Mouse (Mus musculus): ENCODE measurements around the gene Paqr5.

Gene Paqr5

GRCm38 (mm10) chr9:62026600-62026999 lies at the start of gene Paqr5:
TSS of gene Paqr5 (minus strand) at chr9:62026856.
- no peak for DNase-seq (ENCODE audit: extremely low read depth, insufficient read length, low spot score)

GRCm38 (mm10) chr9:62062234-62062633 lies 35.6 kb upstream of the Paqr5 start:
- DNase-seq (ENCODE audit: extremely low read depth, insufficient read length, low spot score): no peak

DNA sequence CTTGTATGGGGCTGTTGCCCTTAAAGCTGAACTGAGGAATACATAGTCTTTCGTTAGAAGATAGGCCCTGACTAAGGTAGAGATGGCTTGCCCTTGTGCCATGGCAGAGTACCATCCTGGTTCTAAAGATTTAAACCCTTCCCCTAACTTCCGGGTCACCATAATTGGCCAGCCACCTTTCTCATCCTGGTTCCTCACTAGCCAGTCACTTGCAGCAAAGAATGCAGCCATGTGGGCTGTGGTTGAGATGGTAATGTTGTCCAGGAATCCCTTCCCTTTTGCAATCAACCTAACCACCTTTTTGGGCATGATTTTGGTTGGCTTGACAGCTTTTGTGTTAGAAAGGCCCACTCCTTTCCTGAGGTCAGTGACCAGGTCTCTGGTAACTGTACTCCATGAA lies 33.8 kb upstream of the Paqr5 start:
- no peak for DNase-seq (ENCODE audit: extremely low read depth, insufficient read length, low spot score)

GRCm38 (mm10) chr9:62059941-62060340 lies 33.3 kb upstream of the Paqr5 start:
- DNase-seq (ENCODE audit: extremely low read depth, insufficient read length, low spot score): no peak

DNA sequence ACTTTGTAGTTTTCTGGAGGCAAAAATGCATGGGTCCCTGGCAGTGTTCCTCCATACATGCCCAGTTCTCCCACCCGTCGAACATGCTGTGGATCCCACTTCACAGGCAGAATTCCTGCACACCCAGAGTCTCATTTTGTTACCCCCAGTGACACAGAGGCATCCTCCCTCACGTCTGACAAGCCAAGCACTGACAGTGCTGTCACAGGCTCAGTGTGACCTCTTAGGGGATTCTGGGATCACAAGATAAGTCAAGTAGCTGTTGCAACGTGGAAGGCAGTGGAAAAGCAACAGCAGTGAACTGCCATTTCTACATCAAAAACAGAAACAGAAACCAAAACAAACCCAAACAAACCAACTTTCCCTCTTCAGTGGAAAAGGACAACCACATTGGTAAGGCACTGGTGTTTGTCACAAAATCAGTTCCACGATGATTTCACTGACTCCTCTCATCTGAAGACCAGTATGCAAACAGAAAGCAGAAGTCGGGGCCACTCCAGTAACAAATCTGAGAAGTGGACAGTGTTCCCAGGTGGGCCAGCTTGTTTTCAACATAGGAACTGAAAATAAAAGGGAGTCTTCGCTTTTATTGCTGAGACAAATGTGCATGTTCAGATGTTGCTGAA lies 31.3 kb upstream of the Paqr5 start:
- DNase-seq (ENCODE audit: extremely low read depth, insufficient read length, low spot score): no peak

- no peak for DNase-seq (ENCODE audit: extremely low read depth, insufficient read length, low spot score)
Observed at GRCm38 (mm10) chr9:62056206-62056605, 29.6 kb upstream of the Paqr5 start.

- no peak for DNase-seq (ENCODE audit: extremely low read depth, insufficient read length, low spot score)
Observed at GRCm38 (mm10) chr9:62050801-62051200, 24.1 kb upstream of the Paqr5 start.

DNA sequence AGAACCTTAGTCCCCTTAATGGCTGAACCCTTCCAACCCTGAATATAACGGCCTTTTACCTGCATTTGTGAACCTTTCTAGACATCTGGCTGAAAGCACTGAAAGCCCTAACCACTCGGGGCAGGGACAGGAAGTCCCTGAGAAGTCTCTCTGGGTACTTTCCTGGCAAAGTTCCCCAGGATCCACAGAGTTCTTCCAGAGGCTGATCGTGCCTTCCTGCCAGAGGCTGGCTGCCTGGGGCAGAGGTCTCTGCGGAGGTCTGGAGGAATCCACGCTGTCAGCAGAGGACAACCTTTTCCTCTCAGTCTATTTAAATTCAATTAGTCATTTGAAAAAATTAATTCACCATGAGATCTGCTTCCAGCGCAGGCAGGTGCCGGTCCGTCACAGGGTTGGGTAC lies 22.5 kb upstream of the Paqr5 start:
- DNase-seq (ENCODE audit: extremely low read depth, insufficient read length, low spot score): no peak

DNA sequence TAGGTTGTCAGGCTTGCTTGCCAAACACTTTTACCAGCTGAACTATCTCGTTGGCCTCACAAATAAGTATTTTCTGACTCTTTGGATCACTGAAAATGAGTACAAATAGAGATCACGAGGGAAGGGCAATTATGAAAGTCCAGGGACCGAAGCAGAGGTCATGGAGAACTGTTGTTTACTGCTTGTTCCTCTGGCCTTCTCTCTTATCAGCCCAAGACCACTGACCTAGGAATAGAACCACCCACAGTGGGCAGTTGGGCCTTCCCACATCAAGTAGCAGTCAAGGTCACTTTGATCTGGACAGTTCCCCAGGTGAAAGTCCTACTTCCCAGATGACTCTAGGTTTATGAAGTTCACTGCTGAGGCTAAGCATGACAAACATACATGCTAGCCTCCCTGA lies 15.5 kb upstream of the Paqr5 start:
- DNase-seq (ENCODE audit: extremely low read depth, insufficient read length, low spot score): no peak

DNA sequence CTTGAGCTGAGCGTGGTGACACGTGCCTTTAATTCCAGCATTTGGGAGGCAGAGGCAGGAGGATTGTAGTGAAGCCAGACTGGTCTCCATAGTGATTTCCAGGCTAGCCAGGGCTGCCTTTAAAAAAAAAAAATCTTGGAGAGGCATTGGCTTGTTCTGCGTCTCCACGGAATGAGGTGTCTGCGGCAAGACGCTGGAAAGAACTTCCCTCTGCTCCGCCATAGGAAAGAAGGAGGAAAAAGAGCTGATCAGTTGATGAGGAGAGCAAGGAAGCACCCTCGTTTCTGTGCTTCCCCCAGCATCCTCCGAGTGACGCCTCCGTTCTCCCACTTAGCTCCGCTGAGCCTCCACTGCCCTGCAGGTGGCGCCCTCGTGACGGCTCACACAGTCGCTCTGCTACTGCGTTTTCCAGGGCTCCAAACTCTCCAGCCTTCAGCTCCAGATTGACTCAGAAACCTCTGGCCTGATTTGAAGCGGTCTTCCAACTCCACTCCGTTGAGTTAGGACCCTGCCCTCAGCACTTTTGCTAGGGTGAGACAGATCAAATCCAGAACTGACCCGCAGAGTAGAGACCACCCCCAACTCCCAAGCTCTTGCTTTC lies 13.5 kb upstream of the Paqr5 start:
- peak; percentile 63 for DNase-seq (ENCODE audit: extremely low read depth, insufficient read length, low spot score)

DNA sequence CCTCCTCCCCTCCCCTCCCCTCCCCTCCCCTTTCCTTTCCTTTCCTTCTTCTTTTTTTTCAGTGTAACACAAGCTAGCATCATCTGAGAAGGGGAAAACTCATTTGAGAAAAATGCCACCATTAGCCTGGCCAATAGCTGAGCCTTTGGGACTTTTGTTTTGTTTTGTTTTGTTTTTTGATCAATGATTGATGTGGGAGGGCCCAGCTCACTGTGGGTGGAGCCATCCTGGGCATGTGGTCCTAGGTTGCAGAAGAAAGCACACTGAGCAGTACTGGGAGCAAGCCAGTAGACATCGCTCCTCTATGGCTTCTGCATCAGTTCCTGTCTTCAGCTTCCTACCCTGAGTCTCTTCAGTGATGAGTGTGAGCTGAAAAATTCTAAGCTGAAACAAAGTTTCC lies 9.2 kb upstream of the Paqr5 start:
- no peak for DNase-seq (ENCODE audit: extremely low read depth, insufficient read length, low spot score)

GRCm38 (mm10) chr9:62032206-62032605 lies 5.5 kb upstream of the Paqr5 start:
- no peak for DNase-seq (ENCODE audit: extremely low read depth, insufficient read length, low spot score)

- no peak for DNase-seq (ENCODE audit: extremely low read depth, insufficient read length, low spot score)
Observed at GRCm38 (mm10) chr9:62028072-62028471, 1.4 kb upstream of the Paqr5 start.

GRCm38 (mm10) chr9:62025056-62025455 lies 1.6 kb downstream of the Paqr5 start:
- DNase-seq (ENCODE audit: extremely low read depth, insufficient read length, low spot score): no peak

- DNase-seq (ENCODE audit: extremely low read depth, insufficient read length, low spot score): no peak
Observed at GRCm38 (mm10) chr9:62023879-62024278, 2.8 kb downstream of the Paqr5 start.

DNA sequence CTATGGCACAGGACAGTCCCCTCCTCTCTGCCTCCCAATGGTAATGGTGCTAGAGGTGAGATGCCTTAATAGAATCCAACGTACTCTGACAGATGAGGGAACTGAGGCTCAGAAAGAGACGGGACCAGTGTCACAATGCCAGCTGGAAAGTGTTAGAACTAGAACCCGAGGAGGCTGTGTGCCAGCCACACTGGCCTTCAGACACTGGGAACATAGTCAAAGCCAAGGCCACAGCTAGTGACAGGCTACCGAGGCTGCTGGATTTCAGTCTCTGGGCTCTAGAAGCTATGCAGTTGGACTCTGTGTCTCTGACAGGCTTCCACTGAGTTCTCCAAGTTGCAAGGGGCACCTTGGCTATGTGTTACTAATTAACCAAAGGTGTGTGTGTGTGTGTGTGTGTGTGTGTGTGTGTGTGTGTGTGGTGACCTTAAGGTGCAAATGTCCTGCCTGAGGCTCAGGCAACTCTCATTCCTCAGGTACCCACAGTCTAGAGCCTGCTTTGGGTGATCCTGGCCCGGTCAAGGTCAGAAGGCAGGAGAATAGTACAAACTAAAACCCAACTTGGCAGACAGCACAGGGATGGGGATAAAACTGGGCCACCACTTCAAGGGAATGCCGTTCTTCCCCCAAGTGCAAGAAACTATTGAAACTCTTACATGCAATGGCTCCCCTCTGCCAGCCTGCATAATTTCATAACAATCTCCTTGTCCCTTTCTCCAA lies 3.5 kb downstream of the Paqr5 start:
- DNase-seq (ENCODE audit: extremely low read depth, insufficient read length, low spot score): no peak

DNA sequence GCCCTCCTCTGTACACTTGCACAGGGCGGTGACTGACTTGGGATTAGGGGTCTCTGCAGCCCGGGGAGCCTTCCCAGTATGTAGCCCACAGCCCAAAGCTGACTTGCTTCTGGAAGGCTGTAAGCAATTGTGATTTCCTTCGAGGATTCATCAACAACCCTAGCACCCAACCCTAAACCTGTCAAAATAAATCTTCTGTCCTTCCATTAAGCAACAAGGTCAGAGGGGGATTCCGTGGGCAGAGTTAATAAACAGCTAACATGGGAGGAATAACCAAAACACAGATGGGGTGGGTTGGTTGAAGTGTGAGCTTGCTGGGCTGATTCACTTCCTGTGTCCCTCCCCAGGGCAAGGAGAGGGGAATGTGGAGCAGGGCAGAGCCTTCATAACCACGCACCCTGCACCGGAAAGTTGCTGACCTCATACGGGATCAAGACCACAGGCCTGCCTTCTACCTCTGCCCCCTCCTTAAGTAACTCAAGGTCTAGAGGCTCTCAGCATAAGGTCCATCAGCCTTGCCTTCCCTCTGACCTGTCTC lies 5.0 kb downstream of the Paqr5 start:
- peak; percentile 38 for DNase-seq (ENCODE audit: extremely low read depth, insufficient read length, low spot score)

- DNase-seq (ENCODE audit: extremely low read depth, insufficient read length, low spot score): peak; percentile 22
Observed at GRCm38 (mm10) chr9:62020259-62020658, 6.4 kb downstream of the Paqr5 start.

- no peak for DNase-seq (ENCODE audit: extremely low read depth, insufficient read length, low spot score)
Observed at GRCm38 (mm10) chr9:62018229-62019093, 8.2 kb downstream of the Paqr5 start.

GRCm38 (mm10) chr9:62017329-62017728 lies 9.3 kb downstream of the Paqr5 start:
- DNase-seq (ENCODE audit: extremely low read depth, insufficient read length, low spot score): no peak

DNA sequence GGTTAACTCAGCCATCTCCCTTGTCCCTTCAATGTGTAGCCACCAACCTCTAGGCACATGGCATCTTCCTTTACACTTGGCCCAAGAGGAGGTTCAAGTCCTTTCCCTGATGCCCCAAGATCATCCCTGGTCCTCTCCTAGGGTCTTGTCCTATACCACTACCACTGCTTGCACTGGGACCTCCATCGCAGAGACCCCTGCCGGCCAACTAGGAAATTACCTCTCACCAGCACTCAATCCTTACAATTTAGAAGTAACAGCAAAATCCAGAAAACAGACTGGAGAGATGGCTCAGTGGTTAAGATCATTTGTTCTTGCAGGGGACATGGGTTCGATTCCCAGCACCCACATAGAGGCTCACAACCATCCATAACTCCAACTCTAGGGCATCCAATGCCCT lies 11.2 kb downstream of the Paqr5 start:
- no peak for DNase-seq (ENCODE audit: extremely low read depth, insufficient read length, low spot score)

All from 3134 (cell line).